Mouse (Mus musculus) hindbrain, embryonic 14.5 days (tissue): Measurements from ENCODE around the gene Srsf1. TPM values are rescaled to one million over a fixed set of nuclear protein-coding genes. Genes with fewer than 3 reads are reported as not detected.

ENCODE experiments used
- ATAC-seq: fragments of 200-750 bp; cut with Nextera tagmentation; 2 replicates; pipeline ENCODE4 v1.8.0; 2017; ENCODE audit warnings: moderate number of reproducible peaks, mild to moderate bottlenecking, moderate TSS enrichment, moderate library complexity; ENCODE audit not compliant: low FRiP score
- DNase-seq: peaks from one replicate; pipeline ENCODE4 v3.0.0-alpha.2; 2015; ENCODE audit warnings: low spot score
- H3K27ac ChIP-seq: fragments of 300-500 bp; sonication (generic); 2 replicates; pipeline ENCODE4 v1.5.1; 2014; ENCODE audit warnings: mild to moderate bottlenecking, moderate library complexity
- H3K27me3 ChIP-seq: fragments of 300-500 bp; sonication (generic); 2 replicates; pipeline ENCODE4 v1.6.1; 2014; ENCODE audit warnings: mild to moderate bottlenecking, low read length, mixed read lengths; ENCODE audit not compliant: control insufficient read depth, insufficient read depth
- H3K36me3 ChIP-seq: fragments of 300-500 bp; sonication (generic); replicated peaks from 2 replicates; pipeline ENCODE4 v1.6.1; 2014; ENCODE audit not compliant: control insufficient read depth, insufficient read depth
- H3K4me1 ChIP-seq: fragments of 300-500 bp; sonication (generic); replicated peaks from 2 replicates; pipeline ENCODE4 v1.6.1; 2014; ENCODE audit warnings: antibody characterized with exemption, low read length, mixed read lengths; ENCODE audit not compliant: control insufficient read depth, insufficient read depth
- H3K4me2 ChIP-seq: fragments of 300-500 bp; sonication (generic); replicated peaks from 2 replicates; pipeline ENCODE4 v1.6.1; 2014; ENCODE audit warnings: mild to moderate bottlenecking, moderate library complexity
- H3K4me3 ChIP-seq: fragments of 300-500 bp; sonication (generic); replicated peaks from 2 replicates; pipeline ENCODE4 v1.5.1; 2014; ENCODE audit warnings: mild to moderate bottlenecking, low read length
- H3K9ac ChIP-seq: fragments of 300-500 bp; sonication (generic); 2 replicates; pipeline ENCODE4 v1.6.1; 2014
- H3K9me3 ChIP-seq: fragments of 300-500 bp; sonication (generic); 2 replicates; pipeline ENCODE4 v1.6.1; 2016; ENCODE audit warnings: low read length; ENCODE audit not compliant: control insufficient read depth
- WGBS: fragments of 180-500 bp; shearing (Covaris S2); extraction: QIAGEN DNeasy Blood & Tissue Kit; methylation state at CpG from one replicate; pipeline ENCODE4 v1.1.7; 2014; 5-methylcytosine and 5-hydroxymethylcytosine counted together
- polyA plus RNA-seq: library from polyadenylated mRNA; unstranded; fragments of >200 nt; fragmentation: Nextera tagmentation; extraction: Ambion mirVana; gene quantifications from 2 replicates; pipeline ENCODE4 v1.2.1, GENCODE M21; 2014

Gene Srsf1
- 252 and 290 TPM in 2 replicates for polyA plus RNA-seq

DNA sequence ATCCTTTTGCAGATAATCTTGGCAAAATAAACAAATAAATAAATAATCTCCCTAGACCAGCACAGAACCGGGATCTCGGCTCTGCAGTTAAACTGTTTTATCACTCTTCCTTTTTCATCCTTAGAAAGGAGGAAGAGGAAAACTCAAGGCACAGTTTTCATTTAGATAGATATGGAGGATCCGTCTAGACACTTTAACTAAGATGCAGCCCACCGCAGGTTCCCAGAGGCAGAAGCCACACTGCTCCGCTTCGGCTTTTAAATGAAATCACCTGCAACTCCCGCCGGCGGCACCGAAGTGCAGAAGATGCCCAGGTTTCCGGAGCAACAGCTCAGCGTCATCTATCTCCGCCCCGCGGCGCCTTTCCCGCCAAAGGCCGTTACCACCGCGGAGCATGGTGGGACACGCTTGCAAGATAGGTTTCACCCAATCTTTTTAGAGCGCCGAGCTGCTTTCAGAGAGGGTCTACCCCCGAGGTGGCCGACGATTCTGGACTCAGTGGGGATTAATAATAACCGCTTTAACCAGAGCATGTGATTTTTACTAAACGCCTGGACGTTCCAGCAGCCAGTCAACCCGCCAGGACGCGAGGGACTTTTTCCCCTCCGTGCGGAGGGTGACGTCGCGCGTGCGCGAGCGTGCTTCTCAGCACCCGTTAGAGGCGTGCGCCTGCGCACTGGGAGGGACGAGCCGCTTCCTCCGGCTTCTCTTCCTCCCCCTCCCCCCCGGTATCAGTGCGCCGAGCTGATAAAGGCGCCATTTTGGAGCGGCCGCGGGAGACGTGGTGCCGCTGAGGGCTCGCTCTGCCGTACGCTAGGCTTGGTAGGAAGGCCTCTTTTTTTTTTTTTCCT, at the start of gene Srsf1:
Gene Srsf1 (plus strand): TSS at position 430 of the 851 bp plus-strand sequence.
- peak within 1 kb of the TSS; percentile 100 for H3K4me3 ChIP-seq
- peak within 1 kb of the TSS; percentile 68 for H3K4me2 ChIP-seq
- peak within 1 kb of the TSS; percentile 99 for H3K9ac ChIP-seq
- H3K9me3 ChIP-seq = no peaks in the 10 kb centered on the region
- under 1% methylated on average over 60 of the region's 60 CpGs for WGBS
- H3K27me3 ChIP-seq = no peaks in the 10 kb centered on the region
- peaks cover 30% of the 10 kb centered on the region for H3K36me3 ChIP-seq
- DNase-seq (peak; percentile 99), ATAC-seq (peak; percentile 90)
- H3K4me1 ChIP-seq = peaks cover 28% of the 10 kb centered on the region
- H3K27ac ChIP-seq = peak within 1 kb of the TSS; percentile 98

DNA sequence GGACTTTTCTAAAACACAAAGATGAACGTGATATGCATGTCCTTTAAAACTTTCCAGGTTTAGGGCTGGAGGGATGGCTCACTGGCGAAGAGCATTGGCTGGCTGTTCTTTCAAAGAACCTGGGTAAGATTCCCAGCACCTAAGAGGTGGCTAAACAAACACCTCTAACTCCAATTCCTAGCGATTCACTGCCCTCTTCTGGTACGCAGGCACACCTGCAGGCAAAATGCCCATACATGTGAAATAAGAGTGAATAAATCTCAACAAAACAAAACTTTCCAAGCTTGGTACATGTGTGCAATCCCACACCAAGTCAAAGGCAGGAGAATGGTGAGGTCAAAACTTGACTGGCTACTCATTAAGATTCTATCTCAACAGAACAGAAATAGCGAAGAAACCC, 47.4 kb upstream of the Srsf1 start:
- no peak for DNase-seq
- WGBS = 93% methylated on average over 5 of the region's 5 CpGs

GRCm38 (mm10) chr11:88002738-88003137, 44.4 kb upstream of the Srsf1 start:
- no peaks in the 10 kb centered on the region for H3K4me1 ChIP-seq
- 70% methylated on average over 4 of the region's 4 CpGs for WGBS
- H3K9ac ChIP-seq = no peak overlapping the region
- H3K27me3 ChIP-seq = no peaks in the 10 kb centered on the region
- H3K9me3 ChIP-seq = no peaks in the 10 kb centered on the region
- no peak overlapping the region for H3K4me2 ChIP-seq
- ATAC-seq (no peak), DNase-seq (no peak)
- H3K27ac ChIP-seq = no peak overlapping the region
- H3K4me3 ChIP-seq = no peak overlapping the region
- no peaks in the 10 kb centered on the region for H3K36me3 ChIP-seq

More for the DNA sequence above, 47.4 kb upstream of the Srsf1 start:
- H3K27ac ChIP-seq = no peak overlapping the region
- H3K9ac ChIP-seq = no peak overlapping the region
- H3K27me3 ChIP-seq = no peaks in the 10 kb centered on the region
- no peak for ATAC-seq
- no peaks in the 10 kb centered on the region for H3K9me3 ChIP-seq
- no peaks in the 10 kb centered on the region for H3K36me3 ChIP-seq
- H3K4me1 ChIP-seq = no peaks in the 10 kb centered on the region
- no peak overlapping the region for H3K4me3 ChIP-seq
- no peak overlapping the region for H3K4me2 ChIP-seq

- Histone ChIP-seq H3K27me3 (no peaks in the 10 kb centered on the region), H3K9ac (no peak overlapping the region), H3K4me3 (no peak overlapping the region), H3K36me3 (no peaks in the 10 kb centered on the region), H3K4me1 (no peaks in the 10 kb centered on the region), H3K4me2 (no peak overlapping the region), H3K9me3 (no peaks in the 10 kb centered on the region), H3K27ac (no peak overlapping the region)
- 64% methylated on average over 2 of the region's 2 CpGs for WGBS
- ATAC-seq = no peak
- no peak for DNase-seq
Observed at GRCm38 (mm10) chr11:88004123-88004522, 43.0 kb upstream of the Srsf1 start.

GRCm38 (mm10) chr11:88008641-88009040, 38.5 kb upstream of the Srsf1 start:
- peaks cover 9% of the 10 kb centered on the region for H3K4me1 ChIP-seq
- ATAC-seq = no peak
- H3K36me3 ChIP-seq = no peaks in the 10 kb centered on the region
- WGBS = 81% methylated on average over 1 of the region's 1 CpGs
- H3K9me3 ChIP-seq = no peaks in the 10 kb centered on the region
- no peak for DNase-seq
- no peak overlapping the region for H3K9ac ChIP-seq
- no peaks in the 10 kb centered on the region for H3K27me3 ChIP-seq
- H3K27ac ChIP-seq = no peak overlapping the region
- no peak overlapping the region for H3K4me2 ChIP-seq
- no peak overlapping the region for H3K4me3 ChIP-seq

DNA sequence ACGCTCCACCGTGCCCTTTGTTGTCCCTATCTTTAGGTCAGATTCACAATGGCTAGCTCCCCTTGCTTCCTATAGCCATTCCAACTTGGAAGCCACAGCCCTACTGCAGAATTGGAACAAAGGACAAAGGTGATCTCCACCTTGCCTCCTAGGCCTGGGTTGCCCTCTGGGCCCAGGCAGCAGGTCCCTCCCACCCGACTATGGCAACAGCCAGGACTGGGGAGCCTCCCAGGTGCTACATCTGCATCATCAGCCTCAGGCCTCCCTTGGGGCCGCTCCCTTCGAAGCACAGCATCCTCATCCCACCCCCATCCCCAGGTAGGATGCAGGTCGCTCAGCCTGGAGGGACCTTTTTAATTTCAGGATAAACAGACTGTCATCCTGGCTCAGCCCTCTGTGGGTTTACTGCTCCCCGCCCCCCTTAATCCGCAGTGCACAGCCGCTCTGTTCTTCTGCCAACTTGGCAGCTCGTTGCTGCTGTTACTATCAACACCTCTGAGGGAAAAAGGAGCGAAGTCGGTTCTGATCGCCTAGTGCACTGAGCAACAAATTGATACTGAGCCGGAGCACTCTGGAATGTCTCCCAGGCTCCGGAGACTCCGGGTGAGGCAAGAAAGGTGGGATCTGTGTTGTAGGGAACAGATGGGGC, 37.5 kb upstream of the Srsf1 start:
- Histone ChIP-seq H3K36me3 (no peaks in the 10 kb centered on the region), H3K4me3 (0 out of 2 replicates have a peak overlapping the region, but pooled peaks have one; percentile 2), H3K27me3 (no peaks in the 10 kb centered on the region), H3K4me1 (peaks cover 9% of the 10 kb centered on the region), H3K9ac (peak overlapping the region; percentile 45; the same call in 1 of the 2 replicates), H3K4me2 (peak overlapping the region; percentile 42), H3K27ac (peak overlapping the region; percentile 53), H3K9me3 (no peaks in the 10 kb centered on the region)
- WGBS = 19% methylated on average over 16 of the region's 16 CpGs
- ATAC-seq (peak; percentile 46; the same call in 1 of the 2 replicates), DNase-seq (peak; percentile 59)

DNA sequence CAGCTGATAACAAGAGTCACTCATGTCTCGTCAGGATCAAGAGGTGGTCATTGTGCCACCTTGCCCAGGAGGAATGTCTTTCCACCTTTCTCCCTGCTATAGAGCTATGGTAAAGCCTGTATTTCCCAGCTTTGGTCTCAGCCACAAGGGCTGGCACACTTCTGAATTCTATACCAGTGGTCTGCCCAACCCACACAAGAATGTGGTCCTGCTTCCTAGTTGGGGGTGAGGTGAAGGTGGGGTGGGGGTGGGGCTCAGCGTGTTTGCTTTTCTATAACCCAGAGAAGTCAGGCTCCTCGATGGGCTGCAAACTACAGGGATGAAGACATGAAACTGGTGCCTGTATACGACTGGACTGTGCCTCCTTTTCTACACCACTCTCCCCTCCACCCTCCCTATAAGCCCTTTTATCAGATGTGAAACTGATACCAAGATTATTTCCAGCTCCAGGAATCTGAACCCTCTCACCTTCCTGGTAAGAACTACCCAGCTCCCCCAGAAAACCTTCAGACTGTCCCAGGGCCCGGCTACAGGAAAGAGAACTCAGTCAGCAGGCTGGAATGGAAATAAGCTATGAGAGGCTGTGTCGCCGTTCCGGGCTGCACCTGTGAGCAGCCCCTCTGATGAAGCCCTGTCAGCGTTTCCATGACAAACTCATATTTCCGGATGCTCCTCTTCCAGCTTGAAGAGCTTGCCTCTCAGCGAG, 35.8 kb upstream of the Srsf1 start:
- Histone ChIP-seq H3K27ac (no peak overlapping the region), H3K9me3 (no peaks in the 10 kb centered on the region), H3K4me1 (peaks cover 9% of the 10 kb centered on the region), H3K36me3 (no peaks in the 10 kb centered on the region), H3K9ac (no peak overlapping the region), H3K4me3 (no peak overlapping the region), H3K27me3 (no peaks in the 10 kb centered on the region), H3K4me2 (no peak overlapping the region)
- 79% methylated on average over 11 of the region's 11 CpGs for WGBS
- ATAC-seq = no peak
- DNase-seq = no peak

DNA sequence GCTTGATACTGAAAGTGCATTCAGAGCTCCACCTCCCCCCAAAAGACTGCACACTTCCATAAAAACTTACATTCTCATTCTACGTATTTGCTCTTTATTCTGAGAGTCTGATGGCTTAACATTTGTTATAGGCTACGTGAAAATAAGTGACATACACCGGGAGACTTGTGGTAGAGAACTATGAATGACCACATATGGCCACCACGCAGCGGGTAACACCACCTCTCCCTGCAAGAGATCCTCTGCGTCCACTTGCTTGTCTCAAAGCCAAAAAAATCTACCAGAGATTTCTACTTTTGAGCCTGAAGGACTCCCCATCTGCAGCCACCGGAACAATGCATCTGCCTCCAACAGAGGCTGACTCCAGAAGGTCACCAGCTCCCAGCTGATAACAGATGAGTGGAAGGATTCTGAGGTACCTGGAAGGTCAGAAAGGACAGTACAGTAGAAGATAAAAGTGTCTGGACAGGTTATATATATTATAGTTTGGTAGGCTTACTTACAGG, 35.2 kb upstream of the Srsf1 start:
- Histone ChIP-seq H3K27me3 (no peaks in the 10 kb centered on the region), H3K9me3 (no peaks in the 10 kb centered on the region), H3K27ac (no peak overlapping the region), H3K4me2 (no peak overlapping the region), H3K36me3 (no peaks in the 10 kb centered on the region), H3K4me3 (no peak overlapping the region), H3K9ac (no peak overlapping the region), H3K4me1 (peaks cover 9% of the 10 kb centered on the region)
- WGBS = 93% methylated on average over 7 of the region's 7 CpGs
- ATAC-seq = no peak
- no peak for DNase-seq
